ENCODE assay signal across 9 mouse cellular contexts in the genomic region with DNA sequence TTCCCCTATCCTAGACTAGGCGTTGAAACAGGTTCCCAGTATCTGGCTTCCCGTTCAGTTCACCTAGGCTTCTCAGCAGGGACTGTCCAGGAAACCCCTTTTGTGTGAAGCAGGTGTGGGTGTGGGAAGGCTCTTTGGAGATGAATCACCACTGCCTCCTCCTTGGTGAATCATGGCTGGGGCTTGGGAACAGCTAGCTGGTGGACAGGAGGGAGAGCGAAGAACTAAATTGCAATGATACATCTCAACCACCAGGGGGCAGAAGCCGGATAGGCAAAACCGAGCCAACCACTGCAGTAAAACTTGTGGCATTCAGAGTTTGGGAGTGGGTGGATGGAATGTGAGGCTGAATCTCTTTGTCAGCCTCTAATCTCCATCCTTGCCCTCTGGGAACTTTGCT. TPM values are rescaled to one million over a fixed set of nuclear protein-coding genes. Genes with fewer than 3 reads are reported as not detected.
DNase-seq lines count a peak whose midpoint lies in the region; ATAC-seq and TF ChIP-seq lines count a peak whose summit lies in the region.
"Had no signal": no experiment of that assay in that cellular context is flagged by ENCODE, and none has a peak within 500 bp of the region (broad histone marks: within the 10 kb centered on the region; RNA-seq: fewer than 3 reads in every experiment).

No protein-coding gene starts in this region.

- H3K4me1 ChIP-seq in MEL (ENCODE audit: control insufficient read depth in 1 of 2, insufficient read depth in 2 of 2, low read length in 2 of 2) = peaks cover 0 to 28% of the 10 kb centered on the region in 2 experiments; a peak in 2 of 4 replicates
- no peaks in the 10 kb centered on the region for H3K4me1 ChIP-seq in forebrain, embryonic 14.5 days (ENCODE audit: control insufficient read depth, insufficient read depth, low read length)

- DNase-seq in MEL (ENCODE audit: low read depth, low spot score) = peak; percentile 88
- DNase-seq in brain, embryonic 14.5 days (ENCODE audit: low read depth) = peak; percentile 83
- peak; percentile 80 for DNase-seq in forebrain, embryonic 14.5 days (ENCODE audit: low spot score)
- peak; percentile 91 for DNase-seq in induced T-regulatory cell, adult 2 months (ENCODE audit: low read depth)
- DNase-seq in left cerebral cortex, adult 18-20 months (ENCODE audit: low spot score in 2 of 2) = peak; percentile 77 to 79
- DNase-seq in right cerebral cortex, postnatal 14 days = peak; percentile 41
- DNase-seq in yolk sac, embryonic 10.5 days (ENCODE audit: low spot score) = peak; percentile 66

- TF ChIP-seq CTCF in MEL (IDR thresholded peaks at IDR 0.05 in 2 of 3, conservative IDR thresholded peaks at IDR 0.05 in 1 of 3; ENCODE audit: control insufficient read depth in 1 of 3, insufficient read depth in 1 of 3, low read depth in 2 of 3, low read length in 3 of 3, poor library complexity in 1 of 3, severe bottlenecking in 1 of 3) = peak; percentile 89 to 98 (median 97)
- TF ChIP-seq CTCF in brain, embryonic 14.5 days (IDR thresholded peaks at IDR 0.05; ENCODE audit: borderline replicate concordance, extremely low read depth, insufficient read depth, insufficient read length) = peak; percentile 91

- H3K79me2 ChIP-seq in MEL (ENCODE audit: control insufficient read depth, insufficient read depth, low read length, poor library complexity) = no peaks in the 10 kb centered on the region

- no peaks in the 10 kb centered on the region for H3K9me3 ChIP-seq in MEL (replicated peaks; ENCODE audit: insufficient read depth, low read length)
- H3K9me3 ChIP-seq in forebrain, embryonic 14.5 days (replicated peaks; ENCODE audit: control insufficient read depth, low read length) = no peaks in the 10 kb centered on the region

- H3K36me3 ChIP-seq in MEL (ENCODE audit: control insufficient read depth in 1 of 2, insufficient read depth in 2 of 2, low read length in 2 of 2) = peaks cover 0 to 9% of the 10 kb centered on the region in 2 experiments; a peak in 2 of 4 replicates
- H3K36me3 ChIP-seq in forebrain, embryonic 14.5 days (ENCODE audit: control insufficient read depth, insufficient read depth, low read length) = no peaks in the 10 kb centered on the region

- TF ChIP-seq RAD21 in MEL (IDR thresholded peaks at IDR 0.05; ENCODE audit: low read depth, low read length) = peak; percentile 83

- no peak overlapping the region for H3K4me3 ChIP-seq in MEL (ENCODE audit: control insufficient read depth in 1 of 2, insufficient read depth in 1 of 2, low read depth in 2 of 2, low read length in 2 of 2)
- no peak overlapping the region for H3K4me3 ChIP-seq in forebrain, embryonic 14.5 days (ENCODE audit: low read depth, low read length)

- no peak overlapping the region for H3K4me2 ChIP-seq in forebrain, embryonic 14.5 days (ENCODE audit: low read length)

- 33% methylated on average over 5 of the region's 5 CpGs for WGBS in forebrain, embryonic 14.5 days

- TF ChIP-seq EP300 in MEL (IDR thresholded peaks at IDR 0.05; ENCODE audit: low read depth in 1 of 2, low read length in 2 of 2) = peak in 1 of 2 experiments; percentile 10; a peak in 1 of 4 replicates

- no peak overlapping the region for H3K27ac ChIP-seq in MEL (ENCODE audit: control insufficient read depth, low read depth, low read length)
- no peak overlapping the region for H3K27ac ChIP-seq in forebrain, embryonic 14.5 days (ENCODE audit: low read depth, low read length)

- no peak for TF ChIP-seq POLR2A in MEL (IDR thresholded peaks at IDR 0.05; ENCODE audit: control insufficient read depth in 1 of 2, insufficient read depth in 1 of 2, low read depth in 1 of 2, low read length in 2 of 2, poor library complexity in 1 of 2)
- no peak for TF ChIP-seq POLR2A in brain, embryonic 14.5 days (IDR thresholded peaks at IDR 0.05; ENCODE audit: borderline replicate concordance, extremely low read depth, insufficient read depth, insufficient read length, poor library complexity, severe bottlenecking)

- no peaks in the 10 kb centered on the region for H3K27me3 ChIP-seq in MEL (ENCODE audit: control insufficient read depth in 1 of 2, insufficient read depth in 2 of 2, low read length in 2 of 2)
- H3K27me3 ChIP-seq in forebrain, embryonic 14.5 days (replicated peaks; ENCODE audit: control insufficient read depth, insufficient read depth, low read length) = no peaks in the 10 kb centered on the region

- no peak overlapping the region for H3K9ac ChIP-seq in MEL (ENCODE audit: control insufficient read depth, low read depth, low read length, poor library complexity, severe bottlenecking)
- no peak overlapping the region for H3K9ac ChIP-seq in forebrain, embryonic 14.5 days (ENCODE audit: low read length)

- peak; percentile 66 for ATAC-seq in forebrain, embryonic 14.5 days
- peak; percentile 53 for ATAC-seq in megakaryocyte progenitor cell, adult 5-6 weeks (replicated peaks; ENCODE audit: poor library complexity)

TF ChIP-seq in MEL, 35 proteins besides CTCF, POLR2A, EP300 and RAD21 (continues in another document):
- TF ChIP-seq SMC3 (IDR thresholded peaks at IDR 0.05; ENCODE audit: low read depth, low read length) (peak; percentile 98), CHD1 (IDR thresholded peaks at IDR 0.05; ENCODE audit: low read depth, low read length) (no peak), ZC3H11A (IDR thresholded peaks at IDR 0.05; ENCODE audit: low read depth, low read length) (peak; percentile 85), UBTF (IDR thresholded peaks at IDR 0.05; ENCODE audit: borderline replicate concordance, insufficient read depth, low read depth, low read length) (no peak), TBP (IDR thresholded peaks at IDR 0.05; ENCODE audit: low read depth, low read length) (no peak), ETS1 (IDR thresholded peaks at IDR 0.05; ENCODE audit: low read depth, low read length) (no peak), CHD2 (IDR thresholded peaks at IDR 0.05; ENCODE audit: low read length) (no peak), MAX (IDR thresholded peaks at IDR 0.05; ENCODE audit: low read length) (no peak), TAL1 (IDR thresholded peaks at IDR 0.05; ENCODE audit: low read length) (no peak), POLR2AphosphoS5 (IDR thresholded peaks at IDR 0.05; ENCODE audit: borderline replicate concordance, low read depth, low read length) (no peak), ELF1 (IDR thresholded peaks at IDR 0.05; ENCODE audit: low read depth, low read length) (no peak), KAT2A (conservative IDR thresholded peaks at IDR 0.05; ENCODE audit: low read depth, low read length) (no peak), BHLHE40 (IDR thresholded peaks at IDR 0.05; ENCODE audit: borderline replicate concordance, low read depth, low read length) (0 out of 2 replicates have a peak, but pooled peaks have one; percentile 13), NELFE (IDR thresholded peaks at IDR 0.05; ENCODE audit: low read depth, low read length) (no peak), E2F4 (IDR thresholded peaks at IDR 0.05; ENCODE audit: borderline replicate concordance, low read depth, low read length) (no peak), GATA1 (IDR thresholded peaks at IDR 0.05; ENCODE audit: low read depth, low read length) (no peak), ZMIZ1 (IDR thresholded peaks at IDR 0.05; ENCODE audit: low read depth, low read length) (no peak)

RNA-seq across cellular contexts. Expression of a gene that starts 4.5 kb away (rescaled TPM):
- total RNA-seq in MEL (2012; rRNA removed) = not detected in 2 replicates
- not detected for polyA plus RNA-seq in MEL (2012; ENCODE audit: insufficient read depth in 1 of 2, insufficient read length in 2 of 2, low read depth in 1 of 2, low replicate concordance in 2 of 2, missing spikeins in 1 of 2)
- not detected in 2 replicates for polyA plus RNA-seq in brain, embryonic 14.5 days (2012; rRNA removed)
- not detected in 2 replicates for polyA plus RNA-seq in forebrain, embryonic 14.5 days (2014; fragmentation: Nextera tagmentation; extraction: Ambion mirVana)
- not detected for total RNA-seq in left cerebral cortex, adult 18-20 months (2021)
- total RNA-seq in megakaryocyte progenitor cell, adult 5-6 weeks (2015) = not detected in 2 replicates
- total RNA-seq in megakaryocyte progenitor cell, adult 5-6 weeks (2017) = not detected in 2 replicates
- total RNA-seq: layer of hippocampus, postnatal 25 days had no signal

RNA-seq across cellular contexts. Expression of a gene that starts 16.1 kb away (rescaled TPM):
- not detected in 2 replicates for total RNA-seq in MEL (2012; rRNA removed)
- polyA plus RNA-seq in MEL (2012; ENCODE audit: insufficient read depth in 1 of 2, insufficient read length in 2 of 2, low read depth in 1 of 2, low replicate concordance in 2 of 2, missing spikeins in 1 of 2) = not detected
- polyA plus RNA-seq in brain, embryonic 14.5 days (2012; rRNA removed) = not detected in 2 replicates
- not detected in 2 replicates for polyA plus RNA-seq in forebrain, embryonic 14.5 days (2014; fragmentation: Nextera tagmentation; extraction: Ambion mirVana)
- not detected for total RNA-seq in left cerebral cortex, adult 18-20 months (2021)
- total RNA-seq in megakaryocyte progenitor cell, adult 5-6 weeks (2015) = not detected in 2 replicates
- not detected in 2 replicates for total RNA-seq in megakaryocyte progenitor cell, adult 5-6 weeks (2017)
- total RNA-seq: layer of hippocampus, postnatal 25 days had no signal

RNA-seq across cellular contexts. Expression of a gene that starts 18.0 kb away (rescaled TPM):
- total RNA-seq in MEL (2012; rRNA removed) = 0.73 and 0.82 TPM in 2 replicates
- polyA plus RNA-seq in MEL (2012; ENCODE audit: insufficient read depth in 1 of 2, insufficient read length in 2 of 2, low read depth in 1 of 2, low replicate concordance in 2 of 2, missing spikeins in 1 of 2) = 1 to 10 TPM in 1 of 2 experiments, not detected in 1; 2.3 TPM
- 1.6 and 2.5 TPM in 2 replicates for polyA plus RNA-seq in brain, embryonic 14.5 days (2012; rRNA removed)
- polyA plus RNA-seq in forebrain, embryonic 14.5 days (2014; fragmentation: Nextera tagmentation; extraction: Ambion mirVana) = 1.3 and 1.9 TPM in 2 replicates
- 1 to 10 TPM; 2.9 to 4.5 TPM for total RNA-seq in left cerebral cortex, adult 18-20 months (2021)
- 31.5 and 39.6 TPM in 2 replicates for total RNA-seq in megakaryocyte progenitor cell, adult 5-6 weeks (2015)
- total RNA-seq in megakaryocyte progenitor cell, adult 5-6 weeks (2017) = 19.4 and 53.6 TPM in 2 replicates

RNA-seq across cellular contexts. Expression of a gene that starts 22.7 kb away (rescaled TPM):
- not detected in 2 replicates for total RNA-seq in MEL (2012; rRNA removed)
- not detected for polyA plus RNA-seq in MEL (2012; ENCODE audit: insufficient read depth in 1 of 2, insufficient read length in 2 of 2, low read depth in 1 of 2, low replicate concordance in 2 of 2, missing spikeins in 1 of 2)
- polyA plus RNA-seq in brain, embryonic 14.5 days (2012; rRNA removed) = not detected in 2 replicates
- polyA plus RNA-seq in forebrain, embryonic 14.5 days (2014; fragmentation: Nextera tagmentation; extraction: Ambion mirVana) = not detected in 2 replicates
- total RNA-seq in left cerebral cortex, adult 18-20 months (2021) = not detected
- total RNA-seq in megakaryocyte progenitor cell, adult 5-6 weeks (2015) = not detected in 2 replicates
- total RNA-seq in megakaryocyte progenitor cell, adult 5-6 weeks (2017) = not detected in 2 replicates
- total RNA-seq: layer of hippocampus, postnatal 25 days had no signal

RNA-seq across cellular contexts. Expression of a gene that starts 25.2 kb away (rescaled TPM):
- 0.04 TPM in 1 of 2 replicates, not detected in the other for total RNA-seq in MEL (2012; rRNA removed)
- under 1 TPM in 1 of 2 experiments, not detected in 1; 0.03 TPM for polyA plus RNA-seq in MEL (2012; ENCODE audit: insufficient read depth in 1 of 2, insufficient read length in 2 of 2, low read depth in 1 of 2, low replicate concordance in 2 of 2, missing spikeins in 1 of 2)
- 1.1 TPM in 1 of 2 replicates, not detected in the other for polyA plus RNA-seq in brain, embryonic 14.5 days (2012; rRNA removed)
- not detected in 2 replicates for polyA plus RNA-seq in forebrain, embryonic 14.5 days (2014; fragmentation: Nextera tagmentation; extraction: Ambion mirVana)
- 1 to 10 TPM in 1 of 2 experiments, under 1 TPM in 1; 0.96 to 1.6 TPM for total RNA-seq in left cerebral cortex, adult 18-20 months (2021)
- total RNA-seq in megakaryocyte progenitor cell, adult 5-6 weeks (2015) = not detected in 2 replicates
- total RNA-seq in megakaryocyte progenitor cell, adult 5-6 weeks (2017) = not detected in 2 replicates

Comparison
In these comparisons a context has a peak if more than half of its experiments do, and no peak if none do; other contexts are left out.
1. DNase-seq: peak in every context shown above with its lines; median percentile 91 in induced T-regulatory cell, adult 2 months; 88 in MEL; 83 in brain, embryonic 14.5 days; 80 in forebrain, embryonic 14.5 days; 78 in left cerebral cortex, adult 18-20 months; 66 in yolk sac, embryonic 10.5 days; 41 in right cerebral cortex, postnatal 14 days.